Mouse (Mus musculus): Measurements from ENCODE around the gene Frmpd3. TPM values are rescaled to one million over a fixed set of nuclear protein-coding genes. Genes with fewer than 3 reads are reported as not detected.

The Frmpd3 gene
- polyA plus RNA-seq, 1 experiment from 2014 or later = not detected

Other genes starting within 250 kb of the Frmpd3 start
- gene Prps1, start 114.3 kb downstream of the Frmpd3 start, polyA plus RNA-seq (2018) = 4.6 to 17.2 TPM (median 6.0 TPM) in 3 replicates